In genomic region chr2:28468486-28469225, GRCm38 (mm10) we compare ENCODE assay signal across 8 mouse cellular contexts. TPM values are rescaled to one million over a fixed set of nuclear protein-coding genes. Genes with fewer than 3 reads are reported as not detected.
DNase-seq lines count a peak whose midpoint lies in the region; ATAC-seq lines count a peak whose summit lies in the region.

No protein-coding gene starts in this region.

- 55% methylated on average over 18 of the region's 18 CpGs for WGBS in kidney, embryonic 16.5 days
- 54% methylated on average over 18 of the region's 18 CpGs for WGBS in heart, embryonic 16.5 days
- 52% methylated on average over 18 of the region's 18 CpGs for WGBS in midbrain, embryonic 11.5 days

- peaks cover 40% of the 10 kb centered on the region for H3K36me3 ChIP-seq in kidney, embryonic 16.5 days (ENCODE audit: insufficient read depth, low read length)
- peaks cover 32% of the 10 kb centered on the region for H3K36me3 ChIP-seq in heart, embryonic 16.5 days (ENCODE audit: control insufficient read depth, insufficient read depth)
- peaks cover 30% of the 10 kb centered on the region for H3K36me3 ChIP-seq in midbrain, embryonic 11.5 days (ENCODE audit: control insufficient read depth, insufficient read depth, low read length)

- no peak for ATAC-seq in kidney, embryonic 16.5 days (ENCODE audit: low FRiP score, low TSS enrichment)
- no peak for ATAC-seq in heart, embryonic 16.5 days (replicated peaks; ENCODE audit: extremely low read depth, insufficient read depth, low FRiP score)
- ATAC-seq in midbrain, embryonic 11.5 days (ENCODE audit: low FRiP score) = no peak

- no peak for DNase-seq in kidney, postnatal 14 days
- peak; percentile 16 for DNase-seq in adipocyte (ENCODE audit: low spot score)
- DNase-seq in midbrain, embryonic 11.5 days (ENCODE audit: low spot score, missing footprints) = no peak
- no peak for DNase-seq in thymus, postnatal 10 days (ENCODE audit: low spot score in 2 of 2)
- DNase-seq in ovary, adult 18-20 months (ENCODE audit: low spot score) = no peak
- DNase-seq in retina, postnatal 1 day = no peak

- peak overlapping the region; percentile 94 for H3K4me3 ChIP-seq in kidney, embryonic 16.5 days (ENCODE audit: low read length)
- peak overlapping the region; percentile 87 for H3K4me3 ChIP-seq in heart, embryonic 16.5 days (ENCODE audit: low read length)
- H3K4me3 ChIP-seq in midbrain, embryonic 11.5 days (ENCODE audit: low read depth, low read length) = peak overlapping the region; percentile 95

- H3K9ac ChIP-seq in kidney, embryonic 16.5 days (replicated peaks; ENCODE audit: low read length) = peak overlapping the region; percentile 95
- peak overlapping the region; percentile 92 for H3K9ac ChIP-seq in heart, embryonic 16.5 days (ENCODE audit: low read length)
- H3K9ac ChIP-seq in midbrain, embryonic 11.5 days (ENCODE audit: low read length) = peak overlapping the region; percentile 98

- peaks cover 6% of the 10 kb centered on the region for H3K9me3 ChIP-seq in kidney, embryonic 16.5 days (ENCODE audit: low read length)
- peaks cover 3% of the 10 kb centered on the region; the same call in 1 of the 2 replicates for H3K9me3 ChIP-seq in heart, embryonic 16.5 days (replicated peaks; ENCODE audit: control insufficient read depth, low read length)
- H3K9me3 ChIP-seq in midbrain, embryonic 11.5 days (ENCODE audit: control insufficient read depth, low read length) = peaks cover 3% of the 10 kb centered on the region; the same call in 1 of the 2 replicates

- H3K4me1 ChIP-seq in kidney, embryonic 16.5 days (ENCODE audit: insufficient read depth, low read length) = peaks cover 12% of the 10 kb centered on the region
- H3K4me1 ChIP-seq in heart, embryonic 16.5 days (ENCODE audit: control insufficient read depth, insufficient read depth, low read length) = peaks cover 11% of the 10 kb centered on the region
- peaks cover 6% of the 10 kb centered on the region for H3K4me1 ChIP-seq in midbrain, embryonic 11.5 days (ENCODE audit: control insufficient read depth, insufficient read depth, low read length)

- H3K27ac ChIP-seq in kidney, embryonic 16.5 days (ENCODE audit: low read length) = no peak overlapping the region
- no peak overlapping the region for H3K27ac ChIP-seq in heart, embryonic 16.5 days (ENCODE audit: low read length)
- H3K27ac ChIP-seq in midbrain, embryonic 11.5 days (ENCODE audit: low read depth, low read length) = no peak overlapping the region

- H3K4me2 ChIP-seq in kidney, embryonic 16.5 days (replicated peaks; ENCODE audit: low read depth, low read length) = peak overlapping the region; percentile 90
- H3K4me2 ChIP-seq in heart, embryonic 16.5 days (ENCODE audit: low read depth, low read length) = peak overlapping the region; percentile 74
- H3K4me2 ChIP-seq in midbrain, embryonic 11.5 days = peak overlapping the region; percentile 87

- no peaks in the 10 kb centered on the region for H3K27me3 ChIP-seq in kidney, embryonic 16.5 days (ENCODE audit: insufficient read depth, low read length)
- peaks cover 7% of the 10 kb centered on the region for H3K27me3 ChIP-seq in heart, embryonic 16.5 days (ENCODE audit: control insufficient read depth, insufficient read depth, low read length)
- peaks cover 5% of the 10 kb centered on the region; the same call in 1 of the 2 replicates for H3K27me3 ChIP-seq in midbrain, embryonic 11.5 days (ENCODE audit: control insufficient read depth, insufficient read depth, low read length)

RNA-seq across cellular contexts. Expression of gene Mrps2, which starts 0.8 kb away (rescaled TPM):
- 70.8 and 74.2 TPM in 2 replicates for polyA plus RNA-seq in kidney, embryonic 16.5 days (2015; fragmentation: Nextera tagmentation; extraction: Ambion mirVana)
- polyA plus RNA-seq in heart, embryonic 16.5 days (2015; fragmentation: Nextera tagmentation; extraction: Ambion mirVana) = 52.0 and 52.7 TPM in 2 replicates
- polyA plus RNA-seq in midbrain, embryonic 11.5 days (2014; fragmentation: Nextera tagmentation; extraction: Ambion mirVana) = 65.9 and 71.6 TPM in 2 replicates

RNA-seq across cellular contexts. Expression of gene 1700007K13Rik, which starts 2.5 kb away (rescaled TPM):
- 0.22 and 0.94 TPM in 2 replicates for polyA plus RNA-seq in kidney, embryonic 16.5 days (2015; fragmentation: Nextera tagmentation; extraction: Ambion mirVana)
- polyA plus RNA-seq in heart, embryonic 16.5 days (2015; fragmentation: Nextera tagmentation; extraction: Ambion mirVana) = 0.71 and 0.81 TPM in 2 replicates
- polyA plus RNA-seq in midbrain, embryonic 11.5 days (2014; fragmentation: Nextera tagmentation; extraction: Ambion mirVana) = 0.99 and 1.3 TPM in 2 replicates

RNA-seq across cellular contexts. Expression of gene Ppp1r26, which starts 22.1 kb away (rescaled TPM):
- 5.2 and 7.1 TPM in 2 replicates for polyA plus RNA-seq in kidney, embryonic 16.5 days (2015; fragmentation: Nextera tagmentation; extraction: Ambion mirVana)
- 2.8 and 3.6 TPM in 2 replicates for polyA plus RNA-seq in heart, embryonic 16.5 days (2015; fragmentation: Nextera tagmentation; extraction: Ambion mirVana)
- 2.9 and 3.2 TPM in 2 replicates for polyA plus RNA-seq in midbrain, embryonic 11.5 days (2014; fragmentation: Nextera tagmentation; extraction: Ambion mirVana)

RNA-seq across cellular contexts. Expression of gene Gbgt1, which starts 28.0 kb away (rescaled TPM):
- polyA plus RNA-seq in kidney, embryonic 16.5 days (2015; fragmentation: Nextera tagmentation; extraction: Ambion mirVana) = 5.5 and 6.3 TPM in 2 replicates
- 0.43 and 1.1 TPM in 2 replicates for polyA plus RNA-seq in heart, embryonic 16.5 days (2015; fragmentation: Nextera tagmentation; extraction: Ambion mirVana)
- polyA plus RNA-seq in midbrain, embryonic 11.5 days (2014; fragmentation: Nextera tagmentation; extraction: Ambion mirVana) = 0.10 and 0.25 TPM in 2 replicates

RNA-seq across cellular contexts. Expression of gene Gm10134, which starts 37.2 kb away (rescaled TPM):
- 8.3 and 9.8 TPM in 2 replicates for polyA plus RNA-seq in kidney, embryonic 16.5 days (2015; fragmentation: Nextera tagmentation; extraction: Ambion mirVana)
- 1.3 and 1.4 TPM in 2 replicates for polyA plus RNA-seq in heart, embryonic 16.5 days (2015; fragmentation: Nextera tagmentation; extraction: Ambion mirVana)
- not detected in 2 replicates for polyA plus RNA-seq in midbrain, embryonic 11.5 days (2014; fragmentation: Nextera tagmentation; extraction: Ambion mirVana)
